Mouse (Mus musculus) liver, postnatal 0 days (tissue): ENCODE measurements around the gene Spata46.

ENCODE experiments used
- CTCF ChIP-seq: sonication (generic); IDR thresholded peaks from 2 replicates; pipeline ENCODE4 v1.5.1; 2016; ENCODE audit warnings: antibody characterized with exemption, low read depth
- EP300 ChIP-seq: IDR thresholded peaks from 2 replicates; pipeline ENCODE4 v1.6.1; 2016; ENCODE audit warnings: antibody characterized with exemption, low read depth, mild to moderate bottlenecking

DNA sequence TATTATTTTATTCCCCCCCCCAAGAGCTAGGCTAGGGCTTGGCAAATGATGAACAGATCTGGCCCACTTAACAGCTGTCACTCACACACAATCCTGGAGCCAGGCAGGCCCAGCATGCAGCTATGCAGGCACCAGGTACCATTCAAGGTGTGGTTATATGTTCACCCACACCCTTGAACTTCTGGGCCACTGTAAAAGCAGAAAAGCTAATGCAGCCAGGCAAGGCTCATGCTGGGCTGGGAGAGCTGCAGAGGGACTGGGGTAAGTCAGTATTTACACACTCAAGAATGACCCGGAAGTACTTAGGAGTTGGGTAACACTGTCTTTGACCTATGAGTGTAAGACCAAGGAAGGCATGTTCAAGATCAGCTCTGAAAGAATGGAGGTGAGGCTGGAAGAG, 15.7 kb downstream of the Spata46 start:
- TF ChIP-seq CTCF = no peak
- TF ChIP-seq EP300 = no peak
